Mouse (Mus musculus): Measurements from ENCODE around the gene Krtap5-4.
"Not testable (repeated sequence)": the region's sequence is repeated elsewhere in the genome, so short reads cannot be mapped to it uniquely, and the experiment has no call there.

The Krtap5-4 gene

DNA sequence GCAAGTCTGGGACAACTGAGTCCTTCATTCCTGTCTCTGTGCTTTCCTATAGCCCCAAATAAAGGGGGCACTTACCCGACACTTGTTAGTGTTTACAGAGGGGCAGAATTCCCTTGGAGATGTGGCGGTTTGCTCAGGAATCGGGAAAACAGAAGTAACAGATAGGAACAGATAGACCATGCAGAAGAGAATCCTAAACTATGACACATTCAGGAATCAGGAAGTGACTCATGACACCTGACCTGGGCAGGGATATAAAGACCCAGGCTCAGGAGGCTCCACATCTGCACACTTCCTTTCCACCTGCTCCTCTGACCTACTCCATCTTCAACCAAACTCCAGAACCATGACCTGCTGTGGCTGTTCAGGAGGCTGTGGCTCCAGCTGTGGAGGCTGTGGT lies at the start of gene Krtap5-4:
TSS of gene Krtap5-4 (plus strand) at position 301 of the 400 bp plus-strand sequence.
- no peak for DNase-seq (ENCODE audit: low spot score)

GRCm38 (mm10) chr7:142255517-142255916 lies 47.8 kb upstream of the Krtap5-4 start:
- DNase-seq (ENCODE audit: low spot score), result no peak

DNA sequence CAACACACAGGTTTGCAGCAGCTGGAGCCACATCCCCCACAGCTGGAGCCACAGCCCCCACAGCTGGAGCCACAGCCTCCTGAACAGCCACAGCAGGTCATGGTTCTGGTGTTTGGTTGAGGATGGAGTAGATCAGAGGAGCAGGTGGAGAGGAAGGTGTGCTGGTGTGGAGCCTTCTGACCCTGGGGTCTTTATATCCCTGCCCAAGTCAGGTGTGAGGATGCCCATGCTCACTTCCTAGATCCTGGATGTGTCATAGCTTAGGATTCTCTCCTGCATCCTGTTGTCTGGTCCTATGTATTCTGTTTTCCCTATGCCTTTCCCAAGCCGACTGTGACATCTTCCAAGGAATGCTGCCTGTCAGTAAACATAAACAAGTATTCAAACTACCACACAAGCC lies 45.1 kb upstream of the Krtap5-4 start, which contains the start of gene Gm2431:
TSS of gene Gm2431 (minus strand) at position 101 of the 400 bp plus-strand sequence.
- not testable (repeated sequence) for DNase-seq (ENCODE audit: low spot score)

- not testable (repeated sequence) for DNase-seq (ENCODE audit: low spot score)
Observed at GRCm38 (mm10) chr7:142274263-142274662, 29.1 kb upstream of the Krtap5-4 start, which contains the start of gene Gm4559. TSS of gene Gm4559 (minus strand) at chr7:142274363.

- peak; percentile 10 for DNase-seq (ENCODE audit: low spot score)
Observed at GRCm38 (mm10) chr7:142278183-142278582, 25.2 kb upstream of the Krtap5-4 start.

- not testable (repeated sequence) for DNase-seq (ENCODE audit: low spot score)
Observed at GRCm38 (mm10) chr7:142279291-142279690, 24.1 kb upstream of the Krtap5-4 start.

DNA sequence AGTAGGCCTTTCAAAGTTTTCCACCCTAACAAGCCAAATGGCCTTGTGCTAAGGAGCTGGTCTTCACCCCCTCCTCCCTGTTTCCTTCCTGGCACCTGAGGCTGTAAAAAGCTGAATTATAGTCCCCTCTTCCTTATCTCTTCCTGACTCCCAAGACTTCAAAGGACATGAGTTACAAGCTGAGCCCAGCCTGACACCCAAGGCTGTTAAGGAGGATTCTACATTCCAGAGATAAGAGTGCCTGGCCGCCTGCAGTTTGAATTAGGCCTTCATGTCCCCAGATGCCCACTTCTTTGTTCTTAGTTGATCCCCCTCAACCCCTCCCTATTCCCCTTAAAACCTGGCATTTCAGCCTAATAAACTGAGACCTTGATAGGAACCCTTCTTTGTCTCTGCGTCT lies 20.5 kb upstream of the Krtap5-4 start:
- DNase-seq (ENCODE audit: low spot score), result not testable (repeated sequence)

DNA sequence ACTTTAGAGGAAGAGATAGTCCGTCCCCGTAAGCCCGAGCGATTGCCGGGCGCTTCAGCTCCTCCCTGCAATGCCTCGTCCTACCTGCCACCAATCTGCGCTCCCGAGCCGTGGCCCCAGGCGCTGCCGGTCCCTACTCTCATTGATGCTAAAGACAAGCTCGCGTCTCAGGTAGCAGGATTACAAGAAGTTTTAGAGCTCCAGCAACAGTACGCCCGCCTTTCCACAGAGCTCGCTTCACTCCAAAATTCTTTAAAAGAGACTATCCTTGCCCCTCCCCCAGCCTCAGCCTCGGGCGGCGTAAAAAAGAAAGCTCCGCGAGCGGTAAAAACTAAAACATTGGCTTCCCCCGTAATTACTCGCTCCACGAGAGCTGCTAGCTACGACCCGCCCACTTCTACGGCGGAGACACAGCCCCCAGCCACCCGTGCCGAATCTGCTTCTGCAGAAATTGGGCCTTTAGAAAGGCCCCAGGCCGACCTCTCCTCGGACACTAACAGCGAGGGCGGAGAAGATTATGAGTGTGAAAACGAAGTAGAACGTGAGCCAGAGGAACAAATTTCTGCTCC lies 19.2 kb upstream of the Krtap5-4 start:
- peak; percentile 18 for DNase-seq (ENCODE audit: low spot score)

DNA sequence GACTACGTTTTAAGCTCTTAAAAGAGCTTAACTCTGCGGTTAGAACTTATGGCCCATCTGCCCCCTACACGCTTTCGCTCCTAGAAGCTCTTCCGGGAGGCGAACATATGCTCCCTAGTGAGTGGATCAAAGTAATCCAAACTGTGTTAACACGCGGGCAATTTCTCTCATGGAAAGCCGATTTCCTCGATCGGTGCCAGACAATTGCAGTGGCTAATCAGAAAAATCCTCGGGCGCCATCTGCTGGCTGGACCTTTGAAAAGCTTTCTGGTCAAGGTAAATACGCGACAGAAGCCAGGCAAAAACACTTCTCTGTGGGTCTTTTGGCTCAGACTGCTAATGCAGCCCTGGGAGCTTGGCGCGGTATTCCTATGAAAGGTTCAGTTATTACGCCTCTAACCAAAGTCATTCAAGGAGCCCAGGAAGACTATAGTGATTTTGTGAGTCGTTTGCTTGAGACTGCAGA lies 18.7 kb upstream of the Krtap5-4 start:
- peak; percentile 68 for DNase-seq (ENCODE audit: low spot score)

- no peak for DNase-seq (ENCODE audit: low spot score)
Observed at GRCm38 (mm10) chr7:142285130-142285835, 18.1 kb upstream of the Krtap5-4 start.

DNA sequence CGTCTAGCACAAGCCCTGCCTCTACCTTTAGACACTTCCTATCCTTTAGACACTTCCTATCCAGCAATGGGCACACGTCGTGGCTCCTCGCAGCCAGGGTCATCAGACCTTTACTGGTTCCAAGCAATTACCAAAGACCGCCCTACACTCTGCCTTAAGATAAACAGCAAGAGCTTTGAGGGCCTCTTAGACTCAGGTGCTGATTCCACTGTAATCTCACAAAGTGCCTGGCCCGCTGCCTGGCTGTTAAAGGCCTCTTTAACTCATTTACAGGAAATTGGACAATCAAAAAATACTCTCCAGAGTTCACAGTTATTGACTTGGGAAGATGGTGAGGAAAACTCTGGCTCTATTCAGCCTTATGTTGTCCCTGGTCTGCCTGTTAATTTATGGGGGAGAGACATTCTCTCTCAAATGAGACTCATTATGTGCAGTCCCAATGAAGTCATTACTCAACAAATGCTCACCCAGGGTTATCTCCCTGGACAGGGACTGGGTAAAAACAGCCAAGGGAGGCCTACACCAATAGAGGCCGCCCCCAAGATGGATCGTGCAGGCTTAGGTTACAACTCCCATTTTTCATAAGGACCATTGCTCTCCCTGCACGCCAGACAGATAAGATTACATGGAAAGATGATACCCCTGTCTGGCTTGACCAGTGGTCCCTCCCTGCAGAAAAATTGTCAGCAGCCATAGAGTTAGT lies 17.3 kb upstream of the Krtap5-4 start:
- DNase-seq (ENCODE audit: low spot score), result not testable (repeated sequence)

DNA sequence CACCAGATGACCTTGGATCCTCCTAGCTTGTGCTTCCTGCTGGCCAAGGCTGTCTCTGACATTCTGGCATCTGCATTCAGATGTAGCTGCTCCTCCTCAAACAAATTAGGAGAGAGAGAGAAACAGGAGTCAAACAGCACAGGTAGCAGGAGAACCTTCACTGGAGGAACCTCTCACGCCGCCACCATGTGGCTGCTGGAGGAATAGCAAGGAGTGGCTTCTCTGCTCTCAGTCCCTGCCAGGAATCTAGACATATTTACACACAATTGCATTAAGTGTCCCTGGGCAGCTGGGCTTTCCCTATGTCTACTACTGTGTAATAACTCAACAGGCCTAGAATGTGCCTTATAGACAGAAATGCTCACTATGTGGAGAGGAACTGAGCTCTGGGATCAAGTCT lies 9.5 kb upstream of the Krtap5-4 start:
- DNase-seq (ENCODE audit: low spot score), result not testable (repeated sequence)

GRCm38 (mm10) chr7:142295418-142295817 lies 7.9 kb upstream of the Krtap5-4 start:
- no peak for DNase-seq (ENCODE audit: low spot score)

GRCm38 (mm10) chr7:142296108-142296507 lies 7.2 kb upstream of the Krtap5-4 start:
- not testable (repeated sequence) for DNase-seq (ENCODE audit: low spot score)

GRCm38 (mm10) chr7:142297018-142297417 lies 6.3 kb upstream of the Krtap5-4 start, which contains the start of gene Krtap5-1:
TSS of gene Krtap5-1 (minus strand) at chr7:142297118.
- not testable (repeated sequence) for DNase-seq (ENCODE audit: low spot score)

GRCm38 (mm10) chr7:142303929-142304328 lies 580 bp downstream of the Krtap5-4 start:
- not testable (repeated sequence) for DNase-seq (ENCODE audit: low spot score)

- no peak for DNase-seq (ENCODE audit: low spot score)
Observed at GRCm38 (mm10) chr7:142314600-142315285, 11.4 kb downstream of the Krtap5-4 start.

GRCm38 (mm10) chr7:142316558-142316957 lies 13.2 kb downstream of the Krtap5-4 start:
- peak; percentile 20 for DNase-seq (ENCODE audit: low spot score)

- DNase-seq (ENCODE audit: low spot score), result no peak
Observed at GRCm38 (mm10) chr7:142317216-142317615, 13.9 kb downstream of the Krtap5-4 start.

DNA sequence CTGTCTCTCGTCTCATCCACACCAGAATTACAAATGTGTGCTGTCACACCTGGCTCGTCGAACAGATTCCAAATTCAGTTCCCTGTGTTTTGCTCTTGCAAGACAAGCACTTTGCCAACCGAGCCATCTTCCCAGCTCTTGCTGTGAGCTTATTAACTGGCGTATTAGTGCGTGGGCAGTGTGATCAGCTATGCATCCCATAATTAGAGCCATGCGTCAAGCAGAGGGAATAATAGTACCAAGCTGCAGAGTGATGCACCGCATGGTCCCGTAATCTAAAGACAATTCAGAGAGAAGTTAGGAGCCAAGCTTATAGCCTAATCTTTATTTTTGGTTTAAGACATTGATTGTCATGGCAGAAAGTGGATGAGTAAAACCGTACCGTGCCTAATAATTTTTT lies 15.8 kb downstream of the Krtap5-4 start:
- DNase-seq (ENCODE audit: low spot score), result no peak

GRCm38 (mm10) chr7:142320906-142321305 lies 17.6 kb downstream of the Krtap5-4 start:
- DNase-seq (ENCODE audit: low spot score), result no peak

All from spleen, adult 12 weeks (tissue).